Mouse (Mus musculus) spleen, postnatal 14 days (tissue): ENCODE results near the gene Card9.

ENCODE experiments used
- DNase-seq, 2 experiments: peaks; one replicate each; pipeline ENCODE4 v3.0.0; 2021 to 2022; ENCODE audit warnings: low spot score in 2 of 2

The Card9 gene

GRCm38 (mm10) chr2:26304711-26305110, 56.0 kb downstream of the Card9 start:
- no peak for DNase-seq
